Mouse (Mus musculus) liver, adult (tissue): Measurements from ENCODE around the gene Myl4.

ENCODE experiments used
- GATA4 ChIP-seq: IDR thresholded peaks from 2 replicates; pipeline ENCODE4 v1.6.1; 2014; ENCODE audit warnings: mild to moderate bottlenecking, low read length; ENCODE audit not compliant: insufficient replicate concordance

The Myl4 gene

DNA sequence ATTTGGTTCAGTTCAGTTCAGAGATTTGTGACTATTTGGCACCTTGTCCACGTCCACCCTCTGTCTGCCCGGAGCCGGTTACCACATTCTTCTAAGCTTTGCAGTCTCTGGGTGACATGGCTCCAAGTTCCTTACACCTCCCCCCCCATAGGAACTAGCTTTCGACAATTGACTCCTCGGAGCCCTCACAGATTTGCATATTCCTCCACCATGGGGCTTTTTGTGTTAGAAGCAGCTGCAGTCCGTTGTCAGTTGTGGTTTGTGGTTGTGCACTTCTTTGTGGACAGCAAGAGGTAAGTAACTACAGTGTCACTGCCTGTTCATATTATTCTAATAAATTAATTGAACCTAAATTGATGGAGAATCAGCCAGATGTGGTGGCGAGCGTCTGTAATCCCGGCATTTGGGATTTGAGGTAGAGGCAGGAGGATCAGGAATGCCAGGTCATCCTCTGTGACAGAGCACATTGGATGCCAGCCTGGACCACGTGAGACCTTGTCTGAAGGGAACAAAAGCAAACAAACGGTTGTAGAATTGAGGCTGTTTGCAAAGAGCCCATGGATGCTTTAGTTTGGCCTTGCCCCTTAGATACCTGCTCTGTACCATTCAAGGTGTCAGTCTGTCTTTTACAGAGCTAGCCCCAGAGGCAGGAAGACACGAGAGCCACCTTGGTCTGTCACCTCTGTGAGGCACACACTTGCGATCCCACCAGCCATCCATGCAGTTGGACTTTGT lies 32.3 kb downstream of the Myl4 start:
- no peak for TF ChIP-seq GATA4

DNA sequence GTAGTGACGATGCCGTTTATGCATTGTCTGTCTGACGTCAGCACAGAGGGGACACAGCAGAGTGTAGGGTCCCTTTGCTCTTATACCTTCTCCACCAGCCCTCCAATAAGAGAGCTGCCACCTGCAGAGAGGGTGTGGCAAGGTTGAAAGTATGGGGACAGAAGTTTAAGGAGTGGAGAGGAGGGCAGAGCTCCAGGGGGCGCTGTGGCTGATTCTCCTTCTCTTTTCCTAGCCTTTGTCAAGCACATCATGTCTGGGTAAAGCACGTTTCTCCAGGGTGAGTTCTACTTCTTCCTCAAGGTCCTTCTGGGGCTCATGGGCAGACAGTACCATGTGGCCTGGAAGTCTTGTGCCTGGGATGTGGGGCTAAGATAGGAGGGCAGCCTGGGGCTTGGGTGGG lies 35.0 kb downstream of the Myl4 start:
- no peak for TF ChIP-seq GATA4

DNA sequence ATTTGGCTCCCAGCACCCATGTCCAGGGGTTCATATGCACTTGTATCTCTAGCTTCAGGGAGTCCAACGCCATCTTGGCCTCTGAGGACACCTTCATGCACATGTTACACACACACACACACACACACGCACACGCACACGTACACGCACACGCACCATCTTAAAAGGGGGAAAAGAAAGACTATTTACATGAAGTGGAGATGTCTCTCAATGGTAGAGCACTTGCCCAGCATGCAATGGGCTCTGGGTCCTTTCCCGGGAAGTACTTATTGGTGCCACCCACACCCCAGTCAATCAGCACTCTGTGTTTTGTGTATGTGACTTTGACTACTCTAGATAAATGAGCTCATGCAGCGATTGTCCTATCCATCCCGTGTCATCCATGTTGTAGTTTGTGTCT lies 37.4 kb downstream of the Myl4 start:
- TF ChIP-seq GATA4, result no peak

DNA sequence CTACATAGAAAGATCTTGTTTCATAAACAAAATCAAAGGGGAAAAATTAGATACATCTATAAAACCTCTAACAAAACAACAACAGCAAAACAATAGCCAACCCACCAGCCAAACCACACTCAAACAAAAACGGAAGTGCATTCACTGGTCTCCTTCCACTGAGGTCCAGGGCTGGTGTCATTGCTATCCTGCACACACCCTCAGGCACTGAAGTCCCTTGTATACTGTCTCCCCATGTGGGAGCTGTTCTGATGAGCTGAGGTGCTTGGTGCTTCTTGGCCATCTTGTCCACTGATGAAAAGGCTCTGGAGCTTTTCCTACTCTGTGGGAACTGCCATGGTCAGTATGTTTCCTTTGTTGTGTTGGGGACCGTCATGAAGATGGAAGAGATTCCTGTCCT lies 38.0 kb downstream of the Myl4 start:
- TF ChIP-seq GATA4, result no peak

DNA sequence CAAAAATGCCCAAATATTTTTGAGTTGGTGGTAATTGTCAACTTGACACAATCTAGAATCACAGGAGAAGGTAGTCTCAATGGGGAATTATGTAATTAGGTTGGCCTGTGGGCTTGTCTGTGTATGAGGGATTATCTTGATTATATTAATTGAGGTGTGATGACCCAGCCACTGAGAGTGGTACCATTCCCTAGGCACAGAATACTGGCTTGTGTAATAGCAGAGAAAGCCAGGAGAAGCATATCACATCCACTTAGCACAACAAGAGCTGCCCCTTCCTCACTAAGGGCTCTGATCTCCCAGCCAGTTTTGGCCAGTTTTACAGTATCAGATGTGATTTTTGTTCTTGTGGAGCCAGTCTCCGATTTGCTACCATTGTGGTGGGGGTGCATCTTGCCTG lies 39.1 kb downstream of the Myl4 start:
- no peak for TF ChIP-seq GATA4

DNA sequence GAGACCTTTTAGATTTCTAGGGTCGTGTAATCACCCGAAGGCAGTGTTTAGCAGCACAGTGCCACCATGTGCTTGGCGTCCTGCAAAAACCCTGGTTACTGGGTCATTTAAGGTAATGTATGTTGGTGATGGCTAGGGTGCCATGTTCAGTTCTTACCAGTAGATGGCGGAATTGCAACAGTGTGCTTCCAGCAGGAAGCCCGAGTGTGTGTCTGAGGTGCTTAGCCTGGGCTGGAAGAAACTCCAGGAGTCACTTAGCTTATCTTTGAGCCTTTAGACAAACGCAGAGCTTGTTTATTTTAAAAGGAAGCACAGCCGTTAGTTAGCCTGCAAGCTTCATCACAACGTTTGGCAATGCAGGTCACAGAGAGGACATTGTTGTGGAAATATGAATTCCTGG lies 39.7 kb downstream of the Myl4 start:
- peak; percentile 83; the same call in 1 of the 2 replicates for TF ChIP-seq GATA4

DNA sequence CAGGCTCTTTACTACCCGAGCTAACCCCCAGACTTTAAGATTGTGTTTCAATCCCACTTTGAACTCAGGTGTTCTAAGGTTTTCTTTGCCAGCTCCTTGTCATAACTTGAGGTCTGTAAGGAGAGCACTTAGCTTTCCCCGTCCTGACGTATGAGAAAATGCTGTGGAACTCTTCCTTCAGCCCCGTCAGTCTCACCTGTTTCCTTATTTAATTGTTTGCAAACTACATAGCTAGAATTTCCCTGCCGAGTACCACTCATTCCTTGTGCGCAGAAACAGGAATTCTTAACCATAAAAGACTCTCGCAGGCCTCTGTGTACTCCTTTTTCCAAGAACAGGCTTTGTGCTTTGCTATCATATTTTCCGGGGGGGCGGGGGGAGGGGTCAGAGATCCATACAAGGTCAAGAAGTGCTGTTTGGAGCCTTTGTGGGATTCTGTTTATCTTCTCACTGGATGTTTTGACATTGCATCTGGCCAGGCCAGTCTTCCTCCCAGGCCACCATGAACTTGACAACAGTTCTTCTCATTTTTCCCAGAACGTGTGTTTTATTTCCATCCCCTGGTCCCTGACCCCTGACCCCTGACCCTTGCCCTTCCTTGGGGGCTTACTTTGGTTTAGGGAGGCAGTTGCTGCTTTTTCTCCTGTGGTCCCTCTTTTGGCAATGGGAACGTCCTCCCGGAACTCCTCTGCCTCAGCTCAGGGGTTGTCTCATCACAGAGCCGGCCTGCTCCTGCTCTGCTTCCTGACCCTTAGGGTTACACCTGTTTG lies 41.8 kb downstream of the Myl4 start:
- peak; percentile 74 for TF ChIP-seq GATA4

DNA sequence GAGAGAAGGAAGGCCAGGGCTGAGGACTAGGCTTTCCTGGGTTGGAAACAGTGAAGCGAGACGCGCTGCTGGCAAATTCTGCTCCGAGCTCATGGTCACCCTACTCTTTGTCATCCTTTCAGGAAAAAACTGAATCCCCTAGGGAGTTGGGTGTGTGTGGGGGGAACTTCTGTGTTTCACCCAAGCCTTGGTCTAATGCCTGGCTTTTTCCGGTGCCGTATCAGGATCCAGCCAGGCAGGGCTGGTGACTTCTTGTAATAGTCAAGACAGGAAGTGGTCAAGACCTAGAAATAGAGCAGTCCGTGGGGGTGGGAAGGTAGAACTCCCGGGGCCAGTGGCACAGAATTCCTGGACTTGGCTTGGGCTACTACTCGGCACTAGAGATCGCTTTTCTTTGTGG lies 45.9 kb downstream of the Myl4 start:
- no peak for TF ChIP-seq GATA4

DNA sequence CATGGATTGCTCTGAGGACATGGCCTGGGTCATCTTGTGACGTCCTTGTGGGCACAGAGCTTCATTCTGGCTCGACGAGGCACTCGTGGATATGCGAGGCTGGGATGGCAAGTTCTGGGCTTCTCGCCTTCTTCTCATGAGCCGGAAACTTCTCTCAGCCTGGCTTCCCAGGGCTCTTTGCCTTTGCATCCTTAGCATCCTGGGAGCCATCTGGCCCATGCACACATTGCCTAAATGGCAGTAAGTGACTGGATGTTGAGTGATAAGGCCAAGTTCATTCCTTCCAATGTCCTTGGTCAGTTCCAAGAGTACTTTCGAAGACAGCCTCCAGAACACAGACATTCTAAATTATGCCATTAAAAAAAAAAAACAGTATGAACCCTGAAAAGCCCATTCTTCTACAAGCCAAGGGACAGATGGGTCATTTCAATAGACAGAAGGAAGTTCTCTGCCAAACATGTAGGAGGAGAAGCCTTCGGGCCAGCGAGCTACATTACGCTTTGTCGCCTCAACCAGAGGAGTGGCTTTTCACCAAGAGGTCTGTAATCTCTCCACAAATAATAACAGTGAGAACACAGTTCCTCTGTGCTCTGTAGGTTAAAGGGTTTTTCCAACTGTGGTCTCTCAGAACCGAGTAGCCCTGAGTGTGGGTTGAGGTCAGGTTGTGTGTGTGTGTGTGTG lies 48.9 kb downstream of the Myl4 start:
- no peak for TF ChIP-seq GATA4

DNA sequence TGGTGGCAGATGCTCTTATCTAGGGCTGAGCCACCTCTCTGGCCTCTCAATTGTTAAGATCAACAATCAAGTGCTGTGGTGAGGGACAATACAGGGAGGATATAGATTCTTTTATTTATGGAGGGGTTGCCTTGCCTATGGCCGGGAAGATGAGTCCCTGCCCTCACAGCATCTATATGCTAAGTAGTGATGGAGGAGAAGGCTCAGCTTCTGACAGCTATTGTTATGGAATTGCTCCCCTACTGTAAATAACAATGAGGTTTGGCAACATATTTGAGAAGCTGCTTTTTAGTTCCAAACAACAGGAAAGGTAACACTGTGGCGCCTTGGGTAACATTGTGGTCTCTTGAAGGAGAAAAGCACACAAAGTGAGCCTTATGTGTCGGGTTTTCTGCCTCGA lies 50.2 kb downstream of the Myl4 start:
- no peak for TF ChIP-seq GATA4

DNA sequence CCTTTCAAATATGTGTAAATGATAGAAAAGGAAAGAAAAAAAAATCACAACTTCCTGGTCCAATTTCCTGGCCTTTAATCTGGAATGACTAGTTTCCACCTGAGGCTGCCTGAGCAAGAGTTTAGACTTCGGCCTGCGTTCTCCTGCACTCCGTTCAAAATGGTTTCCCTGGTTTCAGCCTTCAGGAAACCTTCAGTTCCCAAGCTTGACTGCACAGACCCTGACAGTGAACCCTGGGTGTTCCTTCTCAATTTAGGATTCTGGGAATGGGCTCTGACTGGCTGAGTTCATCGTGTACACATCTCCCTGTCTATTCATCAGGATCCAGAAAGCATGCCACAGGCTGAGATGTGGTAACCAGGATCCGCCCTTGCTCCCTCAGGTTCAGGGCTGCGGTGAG lies 53.7 kb downstream of the Myl4 start:
- no peak for TF ChIP-seq GATA4

DNA sequence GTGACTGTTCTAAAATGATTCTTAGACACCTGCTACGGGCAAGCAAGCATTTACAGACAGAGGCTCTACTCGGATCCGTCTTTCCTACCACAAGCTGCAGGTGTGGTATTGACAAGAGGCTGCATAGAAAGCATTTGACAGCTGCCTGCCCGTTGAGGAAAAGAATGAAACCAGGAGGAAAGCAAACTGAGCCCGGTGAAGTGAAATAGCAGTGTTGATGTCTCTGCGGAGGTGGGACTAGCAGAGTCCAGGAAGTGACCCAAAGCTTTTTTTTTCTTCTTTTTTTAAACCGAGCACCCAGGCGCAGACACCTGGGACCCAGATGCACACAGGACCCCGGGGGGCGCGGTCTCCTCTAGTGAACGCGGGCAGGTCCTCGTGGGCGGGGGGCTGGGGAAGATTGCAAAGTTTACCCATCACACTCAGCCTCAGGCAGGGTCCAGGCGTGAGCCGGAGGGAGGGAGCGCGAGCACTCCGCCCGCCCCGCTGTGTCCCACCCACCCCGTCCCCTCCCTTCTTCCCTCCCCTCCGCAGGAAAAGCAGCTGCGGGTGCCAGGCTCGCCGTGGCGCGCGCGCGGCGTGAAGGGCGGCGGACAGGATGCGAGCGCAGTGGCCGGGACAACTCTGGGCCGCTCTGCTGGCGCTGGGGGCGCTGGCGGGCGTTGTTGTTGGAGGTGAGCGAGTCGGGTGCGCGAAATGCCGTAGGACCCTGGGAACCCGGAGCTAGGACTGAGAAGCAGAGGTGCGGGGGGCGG lies 57.2 kb downstream of the Myl4 start, which contains the start of gene Itgb3:
Itgb3 (plus strand) TSS at position 510 of the 755 bp plus-strand sequence.
- no peak for TF ChIP-seq GATA4

DNA sequence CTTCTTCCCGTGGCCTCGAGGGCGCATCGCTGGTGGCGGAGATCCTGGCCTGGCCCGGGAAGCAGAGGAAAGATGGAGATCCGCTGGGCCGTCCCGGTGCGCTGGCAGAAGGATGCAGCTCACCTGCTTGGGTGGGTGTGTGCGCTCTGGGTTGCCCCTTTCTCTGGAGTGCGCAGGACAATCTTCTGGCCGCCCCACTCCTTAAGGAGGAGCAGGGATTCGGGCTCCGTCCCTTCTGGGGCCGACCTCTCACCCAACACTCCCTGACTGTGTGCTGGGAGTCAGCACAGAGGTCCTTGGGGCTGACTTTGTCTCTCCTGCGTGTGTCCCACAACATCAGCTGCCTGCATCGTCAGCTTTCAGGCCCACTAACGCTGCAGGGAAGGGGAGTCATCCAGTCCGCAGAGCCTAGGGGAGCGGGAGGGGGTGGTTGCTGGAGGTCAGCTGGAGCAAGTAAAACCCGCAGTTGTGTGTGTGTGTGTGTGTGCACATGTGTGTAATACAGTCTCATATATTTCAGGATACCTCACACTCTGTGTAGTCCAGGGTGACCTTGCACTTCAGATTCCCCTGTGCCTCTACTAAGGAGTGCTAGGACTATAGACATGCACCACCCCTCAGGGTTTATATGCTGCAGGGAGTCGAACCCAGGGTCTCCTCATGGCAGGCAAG lies 57.9 kb downstream of the Myl4 start:
- TF ChIP-seq GATA4, result no peak

DNA sequence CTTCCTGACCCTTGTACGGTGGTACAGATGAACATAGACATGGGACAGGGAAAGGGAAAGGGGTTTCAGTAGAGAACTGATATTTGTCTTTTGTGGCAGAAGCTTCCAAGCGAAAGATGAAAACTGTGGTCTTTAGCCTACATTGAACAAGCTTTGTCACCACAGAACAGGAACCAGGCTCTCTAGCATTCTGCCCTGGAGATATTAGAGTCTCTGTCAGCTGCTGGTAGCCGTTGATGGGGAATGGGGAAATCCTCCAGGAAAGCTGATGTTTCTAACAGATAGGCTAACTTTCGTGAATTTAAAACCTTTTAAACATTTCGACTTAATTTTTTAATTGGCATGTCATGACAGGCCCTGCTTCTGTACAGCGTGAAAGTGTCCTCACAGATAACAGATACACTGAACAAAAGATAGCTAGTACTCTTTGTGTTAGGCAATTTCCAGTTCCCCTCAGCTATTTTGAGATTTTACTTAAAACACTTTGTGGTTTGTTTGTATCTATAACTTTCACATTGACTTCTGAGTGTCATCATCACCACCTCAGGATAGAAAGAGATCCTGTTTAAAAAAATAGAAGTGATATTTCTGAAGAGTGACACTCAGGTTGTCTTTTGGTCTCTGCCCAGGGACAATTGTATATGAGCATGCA lies 58.7 kb downstream of the Myl4 start:
- TF ChIP-seq GATA4, result no peak
